Mouse (Mus musculus) frontal cortex, postnatal 36 days (tissue): ENCODE results near the gene Vmn1r56.
"Not testable (repeated sequence)": the region's sequence is repeated elsewhere in the genome, so short reads cannot be mapped to it uniquely, and the experiment has no call there.

Source experiments
- DNase-seq, 2 experiments: peaks; one replicate each; pipeline ENCODE4 v3.0.0; 2022; ENCODE audit warnings: low spot score in 2 of 2

The Vmn1r56 gene

DNA sequence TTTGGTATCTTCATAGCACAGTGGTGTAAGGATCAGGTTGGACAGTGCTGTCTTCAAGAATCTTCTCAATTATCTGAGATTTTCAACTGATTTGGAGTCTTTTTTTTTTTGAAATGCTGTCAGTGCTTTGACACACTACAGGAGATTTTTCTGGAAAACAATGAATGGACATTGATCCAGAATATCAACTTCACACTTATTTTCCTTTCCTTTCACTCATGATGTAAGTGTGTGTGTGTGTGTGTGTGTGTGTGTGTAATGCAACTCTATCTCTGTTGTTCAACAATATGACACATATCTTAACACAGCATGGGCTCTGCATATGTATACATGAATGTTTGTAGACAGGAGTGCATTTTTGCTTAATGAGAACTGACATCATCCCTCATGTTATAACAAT is at the start of gene Vmn1r56:
TSS of gene Vmn1r56 (minus strand) at position 101 of the 400 bp plus-strand sequence.
- DNase-seq: not testable (repeated sequence)

DNA sequence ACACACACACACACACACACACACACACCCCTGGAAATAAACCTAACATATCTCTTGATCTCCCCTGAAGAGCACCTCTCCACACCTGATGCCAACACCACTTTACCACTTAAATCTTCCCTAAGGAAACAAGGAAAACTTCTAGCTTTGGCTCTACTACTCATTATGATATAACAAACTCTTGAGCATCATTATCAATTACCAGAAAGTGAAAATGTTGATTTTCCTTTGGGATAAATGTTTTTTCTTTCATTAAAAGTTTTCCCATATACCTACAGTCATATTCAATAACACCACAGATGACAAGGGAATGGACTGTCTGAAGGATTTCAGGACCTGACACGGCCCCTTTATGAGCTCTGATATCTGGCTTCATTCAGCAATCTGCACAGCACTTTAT is 21.6 kb upstream of the Vmn1r56 start, which contains the start of gene Vmn1r57:
TSS of gene Vmn1r57 (plus strand) at position 301 of the 400 bp plus-strand sequence.
- DNase-seq: not testable (repeated sequence)

- DNase-seq: not testable (repeated sequence)
These were observed 47.0 kb downstream of the Vmn1r56 start, which contains the start of gene Vmn1r55 for GRCm38 (mm10) chr7:5149570-5149969. Vmn1r55 (minus strand) TSS chr7:5149670.
